Mouse (Mus musculus) Patski (cell line): Measurements from ENCODE around the gene Atp8b2. TPM values are rescaled to one million over a fixed set of nuclear protein-coding genes. Genes with fewer than 3 reads are reported as not detected.
A peak's percentile ranks its signal among the peaks of the same experiment; 100 is the strongest.

Source experiments
- ATAC-seq: fragments of 100-300 bp; one replicate; pipeline ENCODE4 v1.8.0; 2021
- CTCF ChIA-PET: fragments of 350-600 bp; sonication (Branson Sonifier 250); formaldehyde crosslinking; loops from one replicate; lab custom pipeline; 2022; ENCODE audit warnings: inconsistent platforms; lab: Charles Lee
- POLR2A ChIA-PET: fragments of 350-600 bp; sonication (Branson Sonifier 250); formaldehyde crosslinking; loops from one replicate; lab custom pipeline; 2022; ENCODE audit warnings: antibody characterized with exemption, inconsistent platforms; lab: Charles Lee
- DNase-seq: peaks from one replicate; pipeline ENCODE4 v3.0.0-alpha.2; 2011; ENCODE audit warnings: low read depth, low spot score
- H3K27me3 ChIP-seq: fragments of 371-371 bp; one replicate; pipeline ENCODE4 v1.5.1; 2021
- CTCF ChIP-seq: fragments of 100-300 bp; IDR thresholded peaks from one replicate; pipeline ENCODE4 v1.5.1; 2021
- in situ Hi-C: fragments of 300-500 bp; cut with MboI; formaldehyde crosslinking; loops from 3 replicates; pipeline ENCODE4 v1.11.1; 2018; ENCODE audit warnings: low pct_unique_long_range_greater_than_20kb, mixed read lengths
- polyA plus RNA-seq: library from polyadenylated mRNA; unstranded; gene quantifications from one replicate; pipeline ENCODE4 v1.2.3, GENCODE M21; 2021

Atp8b2 gene
- 52.0 TPM for polyA plus RNA-seq

- ATAC-seq (peak; percentile 18), DNase-seq (no peak)
- CTCF ChIA-PET: interaction anchor here (0.8 to 3.5 kb wide), 12 partner anchors 8 to 178 kb away, joined by 3 to 44 read pairs (median 4); no protein-coding TSS in a partner anchor
- no peaks in the 10 kb centered on the region for H3K27me3 ChIP-seq
- TF ChIP-seq CTCF: no peak
- POLR2A ChIA-PET: interaction anchor here (0.9 to 2.9 kb wide), 6 partner anchors 24 to 114 kb away, joined by 3 to 13 read pairs (median 5); partner anchors contain the start of gene Hax1
- in situ Hi-C loops: no loop called here
Observed at GRCm38 (mm10) chr3:89963221-89963763, at the start of gene Atp8b2. TSS of gene Atp8b2 (minus strand) at chr3:89963508.

- TF ChIP-seq CTCF: no peak
- H3K27me3 ChIP-seq: no peaks in the 10 kb centered on the region
- ATAC-seq (peak; percentile 74), DNase-seq (no peak)
- in situ Hi-C loops: loop anchor here (25.0 kb wide), 1 partner anchor 1698 kb away; no protein-coding TSS in a partner anchor
- CTCF ChIA-PET: interaction anchor here (1.1 to 2.5 kb wide), 5 partner anchors 10 to 35 kb away, joined by 3 to 13 read pairs (median 5); no protein-coding TSS in a partner anchor
- POLR2A ChIA-PET: interaction anchor here (0.8 to 1.3 kb wide), 2 partner anchors 12 to 45 kb away, joined by 3 to 5 read pairs; partner anchors contain the start of gene Hax1
Observed at GRCm38 (mm10) chr3:90010291-90010690, 47.0 kb upstream of the Atp8b2 start.

- CTCF ChIA-PET: interaction anchor here (1.2 to 1.9 kb wide), 4 partner anchors 9 to 61 kb away, joined by 5 to 8 read pairs (median 6); partner anchors contain the start of gene Atp8b2
- POLR2A ChIA-PET: no interaction called here
- H3K27me3 ChIP-seq: no peaks in the 10 kb centered on the region
- DNase-seq (no peak), ATAC-seq (no peak)
- in situ Hi-C loops: loop anchor here (25.0 kb wide), 1 partner anchor 1692 kb away; no protein-coding TSS in a partner anchor
- TF ChIP-seq CTCF: no peak
Observed at GRCm38 (mm10) chr3:90004091-90004796, 40.9 kb upstream of the Atp8b2 start.

GRCm38 (mm10) chr3:89999830-90000229 is 36.5 kb upstream of the Atp8b2 start:
- ATAC-seq: no peak

DNA sequence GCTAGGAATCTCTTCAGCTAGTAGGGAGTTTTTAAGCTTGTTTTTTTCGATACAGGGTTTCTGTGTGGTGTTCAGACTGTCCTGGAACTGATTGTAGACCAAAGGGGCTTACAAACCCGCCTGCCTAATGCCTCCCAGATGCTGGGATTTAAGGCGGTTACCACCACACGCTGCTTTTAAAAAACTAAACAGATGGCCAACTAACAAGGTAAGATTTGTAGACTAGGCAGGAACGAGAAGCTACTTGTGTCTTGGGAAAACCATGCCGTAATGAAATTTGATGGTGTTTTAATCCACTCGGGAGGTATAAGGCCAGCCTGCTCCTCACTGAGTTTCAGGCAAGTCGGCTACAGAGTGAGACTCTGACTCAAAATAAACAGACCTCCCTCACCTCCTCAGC is 35.8 kb upstream of the Atp8b2 start:
- ATAC-seq (peak; percentile 28), DNase-seq (peak; percentile 20)
- POLR2A ChIA-PET: interaction anchor here (0.6 to 1.9 kb wide), 10 partner anchors 10 to 81 kb away, joined by 3 to 13 read pairs (median 4); partner anchors contain the start of genes 4933434E20Rik and Atp8b2
- CTCF ChIA-PET: interaction anchor here (1.0 to 1.8 kb wide), 7 partner anchors 10 to 227 kb away, joined by 3 to 11 read pairs (median 4); no protein-coding TSS in a partner anchor
- no peak for TF ChIP-seq CTCF
- in situ Hi-C loops: no loop called here
- no peaks in the 10 kb centered on the region for H3K27me3 ChIP-seq

More at GRCm38 (mm10) chr3:89999830-90000229, 36.5 kb upstream of the Atp8b2 start:
- POLR2A ChIA-PET: interaction anchor here (1.2 kb wide), 1 partner anchor 9 kb away, joined by 4 read pairs; no protein-coding TSS in a partner anchor
- H3K27me3 ChIP-seq: no peaks in the 10 kb centered on the region
- no peak for DNase-seq
- no peak for TF ChIP-seq CTCF
- in situ Hi-C loops: loop anchor here (25.0 kb wide), 1 partner anchor 1688 kb away; no protein-coding TSS in a partner anchor
- CTCF ChIA-PET: interaction anchor here (0.8 to 1.9 kb wide), 7 partner anchors 16 to 227 kb away, joined by 3 to 11 read pairs (median 4); no protein-coding TSS in a partner anchor

- in situ Hi-C loops: no loop called here
- no peaks in the 10 kb centered on the region for H3K27me3 ChIP-seq
- peak; percentile 81 for ATAC-seq
- DNase-seq: peak; percentile 93
- TF ChIP-seq CTCF: no peak
- CTCF ChIA-PET: interaction anchor here (0.8 to 1.8 kb wide), 8 partner anchors 11 to 226 kb away, joined by 3 to 11 read pairs (median 4); no protein-coding TSS in a partner anchor
- POLR2A ChIA-PET: interaction anchor here (1.1 to 1.9 kb wide), 10 partner anchors 8 to 81 kb away, joined by 3 to 13 read pairs (median 4); partner anchors contain the start of genes 4933434E20Rik and Atp8b2
Observed at GRCm38 (mm10) chr3:89998612-89999054, 35.3 kb upstream of the Atp8b2 start, which contains the start of gene Hax1. TSS of gene Hax1 (minus strand) at chr3:89998780.

DNA sequence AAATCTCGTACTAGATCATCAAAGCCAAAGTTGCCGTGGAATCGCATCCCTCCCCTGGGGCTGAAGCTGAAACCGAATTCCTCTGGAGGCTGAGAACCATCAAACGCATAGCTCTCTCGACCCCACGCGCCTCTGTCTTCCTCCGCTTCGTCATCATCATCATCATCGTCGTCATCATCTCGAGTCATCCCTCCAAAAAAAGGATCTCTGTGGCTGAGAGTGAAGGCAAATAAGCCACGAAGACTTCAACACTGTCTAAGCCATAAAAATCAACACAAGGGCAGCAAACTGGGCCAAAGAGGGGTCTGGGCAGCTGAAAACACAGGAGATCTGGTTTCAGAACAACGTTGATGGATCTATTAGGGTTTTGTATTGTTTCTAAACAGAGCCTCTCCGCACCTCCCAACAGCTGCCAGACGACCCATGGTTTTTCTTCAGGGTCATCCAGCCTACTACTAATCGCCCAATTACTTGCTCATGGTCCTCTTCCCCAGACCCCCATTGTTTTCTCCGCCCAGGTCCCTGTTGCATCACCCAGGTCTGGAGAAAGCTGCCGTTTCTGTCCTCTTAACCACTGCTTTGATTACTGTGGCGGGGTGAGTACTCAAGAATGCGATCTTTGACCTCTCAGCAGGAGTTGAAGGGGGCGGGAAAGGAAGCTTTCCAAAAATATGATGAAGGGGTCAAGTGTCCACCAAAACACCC is 34.6 kb upstream of the Atp8b2 start:
- in situ Hi-C loops: no loop called here

DNA sequence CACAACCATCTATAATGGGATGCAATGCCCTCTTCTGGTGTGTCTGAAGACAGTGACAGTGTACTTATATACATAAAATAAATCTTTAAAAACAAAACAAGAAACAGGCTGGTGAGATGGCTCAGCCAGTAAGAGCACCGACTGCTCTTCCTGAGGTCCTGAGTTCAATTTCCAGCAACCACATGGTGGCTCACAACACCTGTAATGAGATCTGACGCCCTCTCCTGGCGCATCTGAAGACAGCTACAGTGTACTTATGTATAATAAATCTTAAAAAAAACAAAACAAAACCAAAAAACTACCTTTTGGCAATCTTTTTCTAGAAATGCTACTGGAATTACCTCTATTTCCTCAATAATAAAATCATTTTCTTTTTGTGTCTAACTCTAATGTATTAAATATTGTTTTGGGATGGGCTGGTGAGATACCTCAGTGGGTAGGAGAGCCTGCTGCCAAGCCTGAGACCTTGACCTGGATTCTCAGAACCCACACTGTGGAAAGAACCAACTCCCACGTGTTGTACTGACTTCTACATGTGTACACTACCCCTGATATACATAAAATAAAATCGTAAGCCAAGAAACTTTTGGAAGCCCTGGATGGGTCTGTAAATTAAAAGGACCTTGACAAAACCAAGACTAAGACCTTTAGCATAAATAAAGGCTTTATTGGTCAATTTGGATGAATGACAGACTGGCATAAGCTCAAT is 31.7 kb upstream of the Atp8b2 start:
- in situ Hi-C loops: no loop called here
- DNase-seq (no peak), ATAC-seq (no peak)
- no peaks in the 10 kb centered on the region for H3K27me3 ChIP-seq
- peak; percentile 55 for TF ChIP-seq CTCF
- ChIA-PET POLR2A (interaction anchor here (0.6 kb wide), 1 partner anchor 30 kb away, joined by 3 read pairs; no protein-coding TSS in a partner anchor), CTCF (interaction anchor here (1.4 to 2.0 kb wide), 2 partner anchors 10 to 41 kb away, joined by 5 read pairs; no protein-coding TSS in a partner anchor)

More for the DNA sequence above, 34.6 kb upstream of the Atp8b2 start:
- DNase-seq: peak; percentile 25
- ATAC-seq: peak; percentile 21
- no peaks in the 10 kb centered on the region for H3K27me3 ChIP-seq
- TF ChIP-seq CTCF: no peak
- CTCF ChIA-PET: interaction anchor here (0.8 to 1.8 kb wide), 5 partner anchors 14 to 226 kb away, joined by 3 to 11 read pairs (median 4); no protein-coding TSS in a partner anchor
- POLR2A ChIA-PET: interaction anchor here (0.8 to 1.9 kb wide), 9 partner anchors 9 to 82 kb away, joined by 3 to 13 read pairs (median 4); partner anchors contain the start of genes 4933434E20Rik and Atp8b2

DNA sequence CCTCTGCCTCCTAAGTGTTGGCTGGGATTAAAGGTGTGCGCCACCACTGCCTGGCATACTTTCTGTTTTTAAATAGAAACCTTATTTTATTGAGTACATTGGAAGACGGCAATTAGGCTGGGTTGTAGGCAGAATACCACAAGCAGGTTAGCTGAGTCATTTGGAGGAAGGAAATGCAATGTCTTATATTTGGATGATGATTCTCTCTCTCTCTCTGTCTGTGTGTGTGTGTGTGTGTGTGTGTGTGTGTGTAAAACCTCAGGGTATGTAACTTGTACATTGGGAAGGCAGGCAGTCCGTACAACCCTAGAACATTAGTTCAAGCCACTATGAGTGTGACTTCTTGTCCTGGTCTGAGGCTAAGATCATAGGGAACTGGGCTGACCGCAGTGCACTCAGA is 24.5 kb upstream of the Atp8b2 start:
- CTCF ChIA-PET: no interaction called here
- no peak for TF ChIP-seq CTCF
- in situ Hi-C loops: no loop called here
- ATAC-seq (no peak), DNase-seq (no peak)
- no peaks in the 10 kb centered on the region for H3K27me3 ChIP-seq
- POLR2A ChIA-PET: no interaction called here
